Mouse (Mus musculus): ENCODE measurements around the gene Gm10964. TPM values are rescaled to one million over a fixed set of nuclear protein-coding genes. Genes with fewer than 3 reads are reported as not detected.

The Gm10964 gene
- not detected in 2 replicates for polyA plus RNA-seq (2014; fragmentation: Nextera tagmentation; extraction: Ambion mirVana)

DNA sequence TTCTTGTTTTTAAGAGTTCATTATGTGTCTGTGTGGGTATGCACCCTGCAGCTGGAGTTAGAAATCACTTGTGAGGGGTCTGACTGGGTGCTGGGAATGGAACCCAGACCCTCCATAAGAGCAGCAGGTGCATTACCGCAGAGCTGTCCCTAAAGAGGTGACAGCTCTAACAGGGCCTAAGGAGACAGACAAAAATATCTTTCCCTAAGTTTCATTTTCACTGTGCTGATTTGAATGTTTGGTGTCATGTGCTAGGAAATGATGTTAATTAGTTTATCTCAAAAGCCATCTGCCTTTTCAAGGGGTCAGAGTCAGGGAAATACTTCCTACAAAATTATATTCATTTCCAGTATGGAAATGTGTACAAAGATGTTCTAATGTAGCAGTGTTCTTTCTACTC, at the start of gene Gm10964:
Gene Gm10964 (plus strand): TSS at position 38 of the 400 bp plus-strand sequence.
- Histone ChIP-seq H3K9ac (ENCODE audit: low read depth, low read length) (no peak within 1 kb of the TSS), H3K36me3 (ENCODE audit: control insufficient read depth, insufficient read depth, low read length) (peaks cover 6% of the 10 kb centered on the region), H3K27ac (ENCODE audit: low read depth, low read length) (peak within 1 kb of the TSS; percentile 38; the same call in 1 of the 2 replicates), H3K9me3 (ENCODE audit: control insufficient read depth, low read length) (no peaks in the 10 kb centered on the region), H3K27me3 (replicated peaks; ENCODE audit: control insufficient read depth, insufficient read depth, low read length) (no peaks in the 10 kb centered on the region), H3K4me2 (peak within 1 kb of the TSS; percentile 67), H3K4me1 (replicated peaks; ENCODE audit: control insufficient read depth, insufficient read depth, low read length) (peaks cover 14% of the 10 kb centered on the region), H3K4me3 (ENCODE audit: low read depth, low read length) (peak within 1 kb of the TSS; percentile 34)
- ATAC-seq (replicated peaks; ENCODE audit: low FRiP score) (no peak), DNase-seq (ENCODE audit: low spot score) (no peak)
- WGBS, result 92% methylated on average over 1 of the region's 1 CpGs

DNA sequence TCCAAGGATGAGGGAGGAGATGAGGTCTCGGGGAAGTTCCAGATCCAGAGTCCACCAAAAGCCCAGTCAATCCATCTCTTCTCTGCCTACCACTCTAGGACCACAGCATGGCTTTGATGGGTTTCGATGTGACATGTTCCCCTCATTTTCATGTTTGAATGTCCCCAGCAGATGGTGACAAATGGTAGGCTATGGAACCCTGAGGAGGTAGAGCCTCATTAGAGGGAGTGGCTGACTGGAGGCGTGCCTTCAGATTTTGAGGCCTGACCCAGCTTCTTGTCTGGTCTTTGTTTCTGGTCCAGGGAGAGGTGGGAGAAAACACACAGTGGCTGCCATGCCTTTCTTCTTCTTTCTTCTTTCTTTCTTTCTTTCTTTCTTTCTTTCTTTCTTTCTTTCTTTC, 48.7 kb upstream of the Gm10964 start:
- WGBS, result 70% methylated on average over 3 of the region's 3 CpGs
- H3K27ac ChIP-seq (ENCODE audit: low read depth, low read length), result no peak overlapping the region
- H3K4me3 ChIP-seq (ENCODE audit: low read depth, low read length), result no peak overlapping the region
- DNase-seq (ENCODE audit: low spot score) (no peak), ATAC-seq (replicated peaks; ENCODE audit: low FRiP score) (no peak)
- no peak overlapping the region for H3K9ac ChIP-seq (ENCODE audit: low read depth, low read length)
- no peak overlapping the region for H3K4me2 ChIP-seq
- no peaks in the 10 kb centered on the region for H3K4me1 ChIP-seq (replicated peaks; ENCODE audit: control insufficient read depth, insufficient read depth, low read length)
- no peaks in the 10 kb centered on the region for H3K9me3 ChIP-seq (ENCODE audit: control insufficient read depth, low read length)
- no peaks in the 10 kb centered on the region for H3K36me3 ChIP-seq (ENCODE audit: control insufficient read depth, insufficient read depth, low read length)
- H3K27me3 ChIP-seq (replicated peaks; ENCODE audit: control insufficient read depth, insufficient read depth, low read length), result no peaks in the 10 kb centered on the region

DNA sequence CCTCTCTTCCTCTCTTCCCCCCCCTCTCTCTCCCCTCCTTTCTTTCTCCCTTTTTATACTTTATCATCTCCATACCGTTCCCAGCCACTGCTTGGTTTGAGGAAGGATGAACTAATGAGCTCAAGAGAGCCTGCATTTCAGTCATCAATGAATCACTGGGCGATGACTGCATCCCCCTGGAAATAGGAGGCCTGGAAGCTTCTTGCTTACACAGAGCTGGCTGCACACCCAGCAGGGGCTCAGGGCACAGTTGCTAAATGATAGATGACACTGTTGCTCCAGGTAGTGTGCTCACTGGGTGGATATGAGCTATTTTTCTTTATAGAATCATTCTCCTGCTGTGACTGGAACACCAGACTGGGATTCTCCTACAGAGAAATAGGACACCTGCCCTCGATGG, 43.6 kb upstream of the Gm10964 start:
- H3K4me3 ChIP-seq (ENCODE audit: low read depth, low read length), result no peak overlapping the region
- no peaks in the 10 kb centered on the region for H3K4me1 ChIP-seq (replicated peaks; ENCODE audit: control insufficient read depth, insufficient read depth, low read length)
- no peak for ATAC-seq (replicated peaks; ENCODE audit: low FRiP score)
- H3K9me3 ChIP-seq (ENCODE audit: control insufficient read depth, low read length), result no peaks in the 10 kb centered on the region
- no peak for DNase-seq (ENCODE audit: low spot score)
- no peaks in the 10 kb centered on the region for H3K36me3 ChIP-seq (ENCODE audit: control insufficient read depth, insufficient read depth, low read length)
- H3K27ac ChIP-seq (ENCODE audit: low read depth, low read length), result no peak overlapping the region
- no peak overlapping the region for H3K9ac ChIP-seq (ENCODE audit: low read depth, low read length)
- no peak overlapping the region for H3K4me2 ChIP-seq
- H3K27me3 ChIP-seq (replicated peaks; ENCODE audit: control insufficient read depth, insufficient read depth, low read length), result no peaks in the 10 kb centered on the region
- WGBS, result 51% methylated on average over 3 of the region's 3 CpGs

DNA sequence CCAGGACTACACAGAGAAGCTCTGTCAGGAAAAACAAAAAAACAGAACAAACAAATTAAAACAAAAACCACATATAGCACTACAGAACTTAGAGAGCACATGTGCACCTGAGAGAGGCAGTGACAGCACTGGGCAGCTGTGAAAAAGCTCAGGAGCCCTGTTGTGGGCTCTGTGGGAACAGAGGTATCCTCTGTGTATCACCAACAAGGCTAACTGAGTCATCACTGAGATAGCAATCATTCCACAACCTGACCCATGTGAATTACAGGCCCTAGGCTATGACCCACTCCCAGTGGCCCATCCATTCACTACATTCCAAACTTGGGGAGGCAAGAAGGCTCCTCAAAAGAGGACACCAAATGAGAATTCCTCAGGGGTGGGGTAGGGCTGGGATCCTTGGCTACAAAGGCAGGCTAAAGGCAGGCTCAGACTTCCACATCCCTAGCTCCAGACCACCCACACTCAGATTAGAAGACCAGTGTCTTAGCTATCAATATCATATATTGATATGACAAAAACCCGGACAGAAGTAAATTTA, 42.7 kb upstream of the Gm10964 start:
- DNase-seq (ENCODE audit: low spot score), result no peak
- WGBS, result 89% methylated on average over 1 of the region's 1 CpGs
- Histone ChIP-seq H3K4me2 (no peak overlapping the region), H3K9ac (ENCODE audit: low read depth, low read length) (no peak overlapping the region), H3K27ac (ENCODE audit: low read depth, low read length) (no peak overlapping the region), H3K4me1 (replicated peaks; ENCODE audit: control insufficient read depth, insufficient read depth, low read length) (no peaks in the 10 kb centered on the region), H3K9me3 (ENCODE audit: control insufficient read depth, low read length) (no peaks in the 10 kb centered on the region), H3K36me3 (ENCODE audit: control insufficient read depth, insufficient read depth, low read length) (no peaks in the 10 kb centered on the region), H3K4me3 (ENCODE audit: low read depth, low read length) (no peak overlapping the region), H3K27me3 (replicated peaks; ENCODE audit: control insufficient read depth, insufficient read depth, low read length) (no peaks in the 10 kb centered on the region)
- ATAC-seq (replicated peaks; ENCODE audit: low FRiP score), result no peak

DNA sequence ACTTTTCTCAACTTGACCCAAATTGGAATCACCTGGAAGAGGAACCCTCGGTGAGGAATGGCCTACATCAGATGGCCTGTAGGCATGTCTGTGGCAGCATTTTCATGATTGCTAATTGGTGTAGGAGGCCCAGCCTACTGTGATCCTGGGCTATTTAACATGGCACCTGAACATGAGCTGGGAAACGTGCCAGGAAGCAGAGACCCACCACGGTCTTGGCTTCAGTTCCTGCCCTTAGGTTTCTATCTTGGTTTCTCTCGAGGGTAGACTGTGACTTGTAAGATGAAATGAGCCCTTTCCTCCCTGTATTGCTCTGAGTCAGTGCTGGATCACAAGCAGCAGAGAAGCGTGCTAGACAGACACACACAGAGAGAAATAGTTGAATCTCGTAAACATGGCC, 34.5 kb upstream of the Gm10964 start:
- DNase-seq (ENCODE audit: low spot score), result no peak
- WGBS, result 76% methylated on average over 6 of the region's 6 CpGs

DNA sequence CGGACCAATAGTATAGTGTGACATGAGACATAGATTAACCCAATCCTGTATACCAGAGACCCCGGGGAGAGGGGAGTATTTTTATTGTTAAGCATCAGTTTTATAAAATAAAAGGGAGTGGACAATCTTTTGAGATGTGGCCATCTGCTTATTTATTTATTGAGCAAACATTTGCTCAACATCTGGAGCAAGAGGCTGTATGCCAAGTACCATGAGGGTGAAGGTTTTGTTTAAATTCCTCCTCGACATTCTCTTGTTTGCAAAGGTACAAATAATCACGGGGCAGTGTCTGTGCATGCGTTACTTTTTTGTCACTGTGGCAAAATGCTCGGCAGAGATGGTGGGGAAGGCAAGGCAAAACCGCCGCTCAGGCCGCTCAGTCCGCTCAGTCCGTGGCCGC, 33.7 kb upstream of the Gm10964 start:
- H3K9ac ChIP-seq (ENCODE audit: low read depth, low read length), result no peak overlapping the region
- DNase-seq (ENCODE audit: low spot score), result no peak
- no peak overlapping the region for H3K4me3 ChIP-seq (ENCODE audit: low read depth, low read length)
- no peaks in the 10 kb centered on the region for H3K9me3 ChIP-seq (ENCODE audit: control insufficient read depth, low read length)
- no peak overlapping the region for H3K4me2 ChIP-seq
- WGBS, result 82% methylated on average over 12 of the region's 12 CpGs
- H3K27me3 ChIP-seq (replicated peaks; ENCODE audit: control insufficient read depth, insufficient read depth, low read length), result no peaks in the 10 kb centered on the region
- ATAC-seq (replicated peaks; ENCODE audit: low FRiP score), result no peak
- no peaks in the 10 kb centered on the region for H3K4me1 ChIP-seq (replicated peaks; ENCODE audit: control insufficient read depth, insufficient read depth, low read length)
- no peaks in the 10 kb centered on the region for H3K36me3 ChIP-seq (ENCODE audit: control insufficient read depth, insufficient read depth, low read length)
- H3K27ac ChIP-seq (ENCODE audit: low read depth, low read length), result no peak overlapping the region

More for the DNA sequence above, 34.5 kb upstream of the Gm10964 start:
- no peaks in the 10 kb centered on the region for H3K9me3 ChIP-seq (ENCODE audit: control insufficient read depth, low read length)
- no peak overlapping the region for H3K27ac ChIP-seq (ENCODE audit: low read depth, low read length)
- no peaks in the 10 kb centered on the region for H3K4me1 ChIP-seq (replicated peaks; ENCODE audit: control insufficient read depth, insufficient read depth, low read length)
- no peaks in the 10 kb centered on the region for H3K27me3 ChIP-seq (replicated peaks; ENCODE audit: control insufficient read depth, insufficient read depth, low read length)
- no peak overlapping the region for H3K9ac ChIP-seq (ENCODE audit: low read depth, low read length)
- no peak for ATAC-seq (replicated peaks; ENCODE audit: low FRiP score)
- no peak overlapping the region for H3K4me3 ChIP-seq (ENCODE audit: low read depth, low read length)
- no peaks in the 10 kb centered on the region for H3K36me3 ChIP-seq (ENCODE audit: control insufficient read depth, insufficient read depth, low read length)
- no peak overlapping the region for H3K4me2 ChIP-seq

DNA sequence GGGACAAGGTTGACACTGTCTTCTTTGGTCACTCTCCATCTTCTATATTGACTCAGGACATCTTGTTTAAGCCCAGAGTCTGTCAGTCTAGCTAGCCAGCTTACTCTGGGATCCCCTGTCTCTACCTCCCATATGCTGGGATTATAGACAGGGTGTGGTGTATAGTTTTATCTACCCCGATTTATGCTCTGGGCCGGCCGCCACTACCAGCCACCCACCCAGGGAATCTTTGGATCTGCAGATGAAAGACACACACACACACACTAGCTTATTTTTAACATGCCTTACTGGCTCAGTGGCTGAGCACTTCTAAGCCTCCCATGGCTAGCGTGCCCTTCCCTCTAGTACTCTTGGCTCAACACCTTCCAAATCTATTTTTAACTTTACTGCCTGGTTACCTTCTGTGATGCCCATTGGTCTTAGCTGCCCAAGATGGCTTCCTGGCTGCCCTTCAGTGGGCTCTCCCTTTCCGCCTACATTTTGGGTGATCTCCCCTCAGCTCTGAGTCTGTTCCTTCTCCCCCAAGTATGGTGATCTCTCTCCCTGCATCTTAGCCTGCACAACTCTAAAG, 29.6 kb upstream of the Gm10964 start:
- ATAC-seq (replicated peaks; ENCODE audit: low FRiP score), result no peak
- H3K9ac ChIP-seq (ENCODE audit: low read depth, low read length), result no peak overlapping the region
- H3K27me3 ChIP-seq (replicated peaks; ENCODE audit: control insufficient read depth, insufficient read depth, low read length), result no peaks in the 10 kb centered on the region
- no peaks in the 10 kb centered on the region for H3K4me1 ChIP-seq (replicated peaks; ENCODE audit: control insufficient read depth, insufficient read depth, low read length)
- DNase-seq (ENCODE audit: low spot score), result no peak
- H3K4me3 ChIP-seq (ENCODE audit: low read depth, low read length), result no peak overlapping the region
- 81% methylated on average over 5 of the region's 5 CpGs for WGBS
- H3K4me2 ChIP-seq, result no peak overlapping the region
- H3K36me3 ChIP-seq (ENCODE audit: control insufficient read depth, insufficient read depth, low read length), result no peaks in the 10 kb centered on the region
- no peaks in the 10 kb centered on the region for H3K9me3 ChIP-seq (ENCODE audit: control insufficient read depth, low read length)
- no peak overlapping the region for H3K27ac ChIP-seq (ENCODE audit: low read depth, low read length)

DNA sequence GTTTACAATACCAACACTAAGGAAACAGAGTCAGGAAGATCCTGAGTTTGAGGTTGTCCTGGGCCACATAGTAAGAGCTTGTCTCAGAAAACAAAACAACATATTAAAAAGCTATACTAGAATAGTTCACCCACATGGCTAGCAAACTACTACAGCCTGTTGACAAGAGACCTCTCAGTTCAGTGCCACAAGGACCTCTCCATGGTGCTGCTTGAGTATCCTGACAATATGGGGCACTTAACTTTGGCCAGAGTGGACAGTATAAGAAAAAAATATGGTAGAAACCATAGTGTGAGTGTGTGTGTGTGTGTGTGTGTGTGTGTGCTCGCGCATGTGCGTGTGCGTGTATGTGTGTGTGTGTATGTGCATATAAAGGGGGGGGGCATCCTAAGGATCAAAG, 27.0 kb upstream of the Gm10964 start:
- H3K9ac ChIP-seq (ENCODE audit: low read depth, low read length), result no peak overlapping the region
- no peak overlapping the region for H3K27ac ChIP-seq (ENCODE audit: low read depth, low read length)
- H3K4me3 ChIP-seq (ENCODE audit: low read depth, low read length), result no peak overlapping the region
- ATAC-seq (replicated peaks; ENCODE audit: low FRiP score), result no peak
- H3K4me1 ChIP-seq (replicated peaks; ENCODE audit: control insufficient read depth, insufficient read depth, low read length), result no peaks in the 10 kb centered on the region
- WGBS, result 91% methylated on average over 4 of the region's 4 CpGs
- no peaks in the 10 kb centered on the region for H3K36me3 ChIP-seq (ENCODE audit: control insufficient read depth, insufficient read depth, low read length)
- H3K4me2 ChIP-seq, result no peak overlapping the region
- H3K9me3 ChIP-seq (ENCODE audit: control insufficient read depth, low read length), result no peaks in the 10 kb centered on the region
- no peak for DNase-seq (ENCODE audit: low spot score)
- H3K27me3 ChIP-seq (replicated peaks; ENCODE audit: control insufficient read depth, insufficient read depth, low read length), result no peaks in the 10 kb centered on the region

DNA sequence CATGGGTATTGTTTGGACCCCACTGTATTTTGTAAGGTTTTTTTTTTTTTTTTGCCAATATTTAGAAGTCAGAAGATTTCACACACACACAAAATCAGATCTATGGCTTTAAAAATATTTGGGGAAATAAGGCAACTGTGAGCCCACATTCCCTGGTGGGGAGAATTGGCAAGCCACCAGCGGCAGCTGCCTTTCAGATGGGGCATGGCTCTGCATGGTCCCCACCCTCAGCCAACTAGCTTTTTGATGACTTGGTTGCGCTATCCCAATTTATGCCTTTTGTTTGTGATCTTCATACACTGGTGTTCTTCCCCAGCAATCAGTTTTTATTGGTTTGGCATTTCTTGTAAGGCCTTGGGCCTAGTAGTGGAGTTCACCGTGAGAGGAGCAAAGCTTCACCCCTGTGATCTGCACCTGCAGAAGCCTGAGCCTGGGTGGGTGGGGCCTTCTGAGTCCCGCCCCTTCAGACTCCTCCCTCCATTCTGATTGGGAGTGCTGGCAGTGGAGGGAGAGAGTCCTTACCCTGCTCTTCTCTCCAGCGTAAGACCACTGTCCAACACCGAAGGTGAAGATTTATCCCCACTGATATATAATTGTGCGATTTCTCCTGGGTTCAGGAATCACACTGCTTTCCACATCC, 24.8 kb upstream of the Gm10964 start:
- H3K4me2 ChIP-seq, result no peak overlapping the region
- ATAC-seq (replicated peaks; ENCODE audit: low FRiP score) (no peak), DNase-seq (ENCODE audit: low spot score) (no peak)
- H3K36me3 ChIP-seq (ENCODE audit: control insufficient read depth, insufficient read depth, low read length), result no peaks in the 10 kb centered on the region
- H3K27ac ChIP-seq (ENCODE audit: low read depth, low read length), result no peak overlapping the region
- H3K27me3 ChIP-seq (replicated peaks; ENCODE audit: control insufficient read depth, insufficient read depth, low read length), result no peaks in the 10 kb centered on the region
- H3K4me1 ChIP-seq (replicated peaks; ENCODE audit: control insufficient read depth, insufficient read depth, low read length), result no peaks in the 10 kb centered on the region
- H3K9ac ChIP-seq (ENCODE audit: low read depth, low read length), result no peak overlapping the region
- WGBS, result 62% methylated on average over 7 of the region's 7 CpGs
- H3K9me3 ChIP-seq (ENCODE audit: control insufficient read depth, low read length), result no peaks in the 10 kb centered on the region
- H3K4me3 ChIP-seq (ENCODE audit: low read depth, low read length), result no peak overlapping the region
